Mouse (Mus musculus): Measurements from ENCODE around the gene Hps1.

DNA sequence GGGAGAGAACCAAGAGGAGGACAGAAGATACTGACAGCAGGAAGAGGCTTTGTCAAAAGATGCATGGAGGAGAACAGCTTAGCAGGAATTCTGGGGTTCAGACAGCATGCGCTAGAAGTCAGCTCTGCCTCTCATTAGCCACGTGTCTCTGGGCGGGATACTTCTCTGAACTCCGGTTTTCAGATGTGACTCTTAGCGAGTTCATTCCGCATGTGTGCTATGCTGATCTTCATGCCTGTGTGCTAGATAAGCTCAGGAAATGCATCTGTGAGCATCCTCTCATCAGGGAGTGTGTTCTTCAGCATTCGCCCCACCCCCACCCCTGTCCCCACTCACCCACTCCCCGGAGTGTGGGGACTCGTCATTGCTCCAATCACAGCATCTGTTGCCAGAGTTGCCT lies 42.0 kb downstream of the Hps1 start:
- TF ChIP-seq POLR2A (IDR thresholded peaks at IDR 0.05; ENCODE audit: insufficient read depth, low read depth, low read length) (no peak), CTCF (IDR thresholded peaks at IDR 0.05; ENCODE audit: insufficient read depth, low read depth, low read length) (no peak)
